Mouse (Mus musculus): ENCODE measurements at regions not wholly inside any gene's neighbourhood (a gene's known extent, or its start where the extent isn't known, plus 50 kb on each side); places are given as distances from the start of the nearest gene placed in this dataset.
A peak's percentile ranks its signal among the peaks of the same experiment; 100 is the strongest.

DNA sequence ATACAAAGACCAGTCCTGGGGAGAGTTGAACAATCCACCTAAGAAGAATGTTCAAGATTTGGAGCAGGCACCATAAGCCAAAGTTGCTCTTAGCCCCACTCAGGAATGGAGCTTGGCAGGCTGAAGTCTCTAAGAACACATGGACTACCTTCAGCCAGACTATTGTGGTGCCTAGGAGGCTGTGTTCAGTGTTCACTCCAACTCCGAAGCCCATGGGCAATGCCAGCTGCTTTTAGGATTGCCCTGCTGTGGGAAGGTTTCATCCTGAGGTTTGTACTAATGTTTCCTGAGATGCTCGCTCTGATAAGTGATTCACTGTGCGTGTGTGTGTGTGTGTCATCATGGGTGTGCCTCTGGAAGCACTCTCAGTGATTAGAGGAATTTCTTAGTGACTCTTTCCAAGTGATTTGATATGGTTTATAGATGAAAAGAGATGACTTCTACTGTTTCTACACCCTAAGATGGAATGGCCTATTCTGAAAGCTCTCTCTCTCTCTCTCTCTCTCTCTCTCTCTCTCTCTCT is 220.1 kb downstream of the Ktn1 start:
- no peaks in the 10 kb centered on the region for H3K27me3 ChIP-seq (ENCODE audit: control insufficient read depth, insufficient read depth, low read depth, low read length)
- H3K4me2 ChIP-seq (ENCODE audit: low read length) = no peak overlapping the region
- WGBS = 90% methylated on average over 3 of the region's 3 CpGs
- H3K9me3 ChIP-seq (replicated peaks; ENCODE audit: control insufficient read depth, low read length, poor library complexity, severe bottlenecking) = no peaks in the 10 kb centered on the region
- H3K36me3 ChIP-seq (ENCODE audit: control insufficient read depth, insufficient read depth, low read length) = no peaks in the 10 kb centered on the region
- ATAC-seq = no peak
- no peak overlapping the region for H3K4me3 ChIP-seq (ENCODE audit: low read depth, low read length)
- no peaks in the 10 kb centered on the region for H3K4me1 ChIP-seq (ENCODE audit: control insufficient read depth, insufficient read depth, low read length)
- H3K9ac ChIP-seq (ENCODE audit: low read depth, low read length) = no peak overlapping the region
- no peak overlapping the region for H3K27ac ChIP-seq (ENCODE audit: low read length)

DNA sequence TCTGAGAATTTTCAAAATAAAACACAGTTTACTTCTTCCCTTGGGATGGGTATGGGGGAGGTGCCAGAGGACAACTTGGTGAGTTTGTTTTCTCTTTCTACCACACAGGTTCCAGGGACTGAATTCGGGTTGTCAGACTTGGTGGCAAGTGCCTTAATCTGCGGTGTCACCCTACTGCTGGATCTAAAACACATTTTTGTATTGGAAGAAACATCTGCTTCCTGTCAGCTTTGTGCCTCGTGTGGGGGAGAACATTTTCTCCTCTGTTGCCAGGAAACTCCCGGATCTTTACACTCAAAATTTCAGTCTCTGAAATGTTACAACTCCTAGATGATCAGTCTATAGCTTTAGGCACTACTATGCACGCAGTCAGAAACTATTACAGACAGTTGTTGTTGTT is 228.3 kb downstream of the Ktn1 start:
- Histone ChIP-seq H3K27me3 (ENCODE audit: control insufficient read depth, insufficient read depth, low read depth, low read length) (no peaks in the 10 kb centered on the region), H3K4me3 (ENCODE audit: low read depth, low read length) (no peak overlapping the region), H3K4me2 (ENCODE audit: low read length) (no peak overlapping the region), H3K9ac (ENCODE audit: low read depth, low read length) (no peak overlapping the region), H3K9me3 (replicated peaks; ENCODE audit: control insufficient read depth, low read length, poor library complexity, severe bottlenecking) (no peaks in the 10 kb centered on the region), H3K27ac (ENCODE audit: low read length) (no peak overlapping the region), H3K4me1 (ENCODE audit: control insufficient read depth, insufficient read depth, low read length) (no peaks in the 10 kb centered on the region), H3K36me3 (ENCODE audit: control insufficient read depth, insufficient read depth, low read length) (no peaks in the 10 kb centered on the region)
- no peak for ATAC-seq
- WGBS = 76% methylated on average over 5 of the region's 5 CpGs

DNA sequence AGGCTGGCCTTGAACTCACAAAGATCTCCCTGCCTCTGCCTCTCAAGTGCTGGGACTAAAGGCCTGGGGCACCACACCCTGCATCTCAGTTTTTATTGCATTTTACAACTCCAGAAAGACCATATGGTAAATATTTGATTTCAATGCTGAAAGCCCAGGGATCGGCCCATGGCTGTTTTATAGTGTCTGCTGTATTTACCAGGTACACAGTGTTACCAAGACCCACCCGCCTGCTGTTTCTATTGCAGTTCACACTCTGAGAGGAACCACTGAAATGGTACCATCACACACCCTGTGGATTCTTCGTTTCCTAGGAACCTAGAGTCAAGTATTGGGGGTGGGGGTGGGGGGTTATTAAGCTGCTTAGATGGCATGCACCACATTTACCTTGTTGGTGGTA is 228.9 kb downstream of the Ktn1 start:
- Histone ChIP-seq H3K9me3 (replicated peaks; ENCODE audit: control insufficient read depth, low read length, poor library complexity, severe bottlenecking) (no peaks in the 10 kb centered on the region), H3K27ac (ENCODE audit: low read length) (no peak overlapping the region), H3K27me3 (ENCODE audit: control insufficient read depth, insufficient read depth, low read depth, low read length) (no peaks in the 10 kb centered on the region), H3K9ac (ENCODE audit: low read depth, low read length) (no peak overlapping the region), H3K4me2 (ENCODE audit: low read length) (no peak overlapping the region), H3K4me3 (ENCODE audit: low read depth, low read length) (no peak overlapping the region), H3K4me1 (ENCODE audit: control insufficient read depth, insufficient read depth, low read length) (no peaks in the 10 kb centered on the region), H3K36me3 (ENCODE audit: control insufficient read depth, insufficient read depth, low read length) (no peaks in the 10 kb centered on the region)
- WGBS = 90% methylated on average over 3 of the region's 3 CpGs
- no peak for ATAC-seq

DNA sequence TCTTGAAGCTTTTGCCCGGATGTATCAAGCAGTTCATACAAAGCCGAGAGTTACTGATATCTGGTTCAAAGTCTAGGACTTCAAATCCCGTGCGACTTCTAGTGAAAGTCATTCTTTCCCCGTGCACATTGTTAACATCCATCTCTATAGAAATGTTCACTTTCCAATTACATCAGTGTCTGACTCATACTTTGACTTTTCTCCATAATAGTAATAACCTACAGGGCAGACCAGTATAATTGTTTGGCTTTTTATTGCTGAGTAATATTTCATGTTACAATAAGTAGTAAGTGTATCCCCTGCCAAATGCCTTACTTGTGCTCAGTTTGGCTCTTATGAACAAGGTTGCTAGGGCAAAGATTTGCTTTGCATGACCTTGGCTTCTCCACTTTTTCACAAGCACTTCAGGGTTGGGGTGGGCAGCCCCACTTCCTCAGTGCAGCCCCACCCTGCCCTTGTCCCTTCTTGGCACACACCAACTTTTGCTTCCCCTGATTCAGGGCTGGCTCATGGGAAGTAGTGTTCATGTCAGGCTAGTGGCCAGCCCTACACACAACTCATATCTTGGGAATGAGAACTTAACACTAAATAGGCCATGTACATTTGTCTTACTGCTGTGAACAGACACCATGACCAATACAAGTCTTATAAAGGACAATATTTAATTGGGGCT is 229.7 kb downstream of the Ktn1 start:
- no peak overlapping the region for H3K27ac ChIP-seq (ENCODE audit: low read length)
- H3K9ac ChIP-seq (ENCODE audit: low read depth, low read length) = no peak overlapping the region
- 96% methylated on average over 5 of the region's 5 CpGs for WGBS
- no peak overlapping the region for H3K4me2 ChIP-seq (ENCODE audit: low read length)
- H3K4me3 ChIP-seq (ENCODE audit: low read depth, low read length) = no peak overlapping the region
- ATAC-seq = no peak
- H3K4me1 ChIP-seq (ENCODE audit: control insufficient read depth, insufficient read depth, low read length) = no peaks in the 10 kb centered on the region
- no peaks in the 10 kb centered on the region for H3K27me3 ChIP-seq (ENCODE audit: control insufficient read depth, insufficient read depth, low read depth, low read length)
- no peaks in the 10 kb centered on the region for H3K36me3 ChIP-seq (ENCODE audit: control insufficient read depth, insufficient read depth, low read length)
- no peaks in the 10 kb centered on the region for H3K9me3 ChIP-seq (replicated peaks; ENCODE audit: control insufficient read depth, low read length, poor library complexity, severe bottlenecking)

DNA sequence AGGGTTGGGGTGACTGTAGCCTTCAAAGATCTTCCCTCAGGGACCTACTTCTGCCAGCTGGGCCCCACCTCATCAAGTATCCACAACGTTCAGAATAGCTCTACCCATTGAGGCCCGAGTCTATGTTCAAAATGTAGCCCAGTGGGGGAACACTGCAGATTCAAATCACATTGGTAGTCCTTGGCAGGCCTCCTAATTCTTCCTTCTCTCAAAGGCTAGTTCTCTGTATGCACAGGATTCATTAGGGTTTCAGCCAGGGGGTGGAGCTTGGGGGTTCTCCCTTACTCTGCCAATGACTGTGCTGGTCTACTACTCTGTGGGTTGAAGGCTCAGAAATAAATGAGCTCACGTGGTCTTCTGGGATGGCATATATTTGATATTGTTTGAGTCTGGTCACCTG is 235.3 kb upstream of the Peli2 start:
- no peak overlapping the region for H3K27ac ChIP-seq (ENCODE audit: low read length)
- H3K4me3 ChIP-seq (ENCODE audit: low read depth, low read length) = no peak overlapping the region
- no peaks in the 10 kb centered on the region for H3K4me1 ChIP-seq (ENCODE audit: control insufficient read depth, insufficient read depth, low read length)
- no peaks in the 10 kb centered on the region for H3K36me3 ChIP-seq (ENCODE audit: control insufficient read depth, insufficient read depth, low read length)
- no peaks in the 10 kb centered on the region for H3K27me3 ChIP-seq (ENCODE audit: control insufficient read depth, insufficient read depth, low read depth, low read length)
- WGBS = 73% methylated on average over 3 of the region's 3 CpGs
- no peak for ATAC-seq
- H3K4me2 ChIP-seq (ENCODE audit: low read length) = no peak overlapping the region
- H3K9me3 ChIP-seq (replicated peaks; ENCODE audit: control insufficient read depth, low read length, poor library complexity, severe bottlenecking) = no peaks in the 10 kb centered on the region
- no peak overlapping the region for H3K9ac ChIP-seq (ENCODE audit: low read depth, low read length)

DNA sequence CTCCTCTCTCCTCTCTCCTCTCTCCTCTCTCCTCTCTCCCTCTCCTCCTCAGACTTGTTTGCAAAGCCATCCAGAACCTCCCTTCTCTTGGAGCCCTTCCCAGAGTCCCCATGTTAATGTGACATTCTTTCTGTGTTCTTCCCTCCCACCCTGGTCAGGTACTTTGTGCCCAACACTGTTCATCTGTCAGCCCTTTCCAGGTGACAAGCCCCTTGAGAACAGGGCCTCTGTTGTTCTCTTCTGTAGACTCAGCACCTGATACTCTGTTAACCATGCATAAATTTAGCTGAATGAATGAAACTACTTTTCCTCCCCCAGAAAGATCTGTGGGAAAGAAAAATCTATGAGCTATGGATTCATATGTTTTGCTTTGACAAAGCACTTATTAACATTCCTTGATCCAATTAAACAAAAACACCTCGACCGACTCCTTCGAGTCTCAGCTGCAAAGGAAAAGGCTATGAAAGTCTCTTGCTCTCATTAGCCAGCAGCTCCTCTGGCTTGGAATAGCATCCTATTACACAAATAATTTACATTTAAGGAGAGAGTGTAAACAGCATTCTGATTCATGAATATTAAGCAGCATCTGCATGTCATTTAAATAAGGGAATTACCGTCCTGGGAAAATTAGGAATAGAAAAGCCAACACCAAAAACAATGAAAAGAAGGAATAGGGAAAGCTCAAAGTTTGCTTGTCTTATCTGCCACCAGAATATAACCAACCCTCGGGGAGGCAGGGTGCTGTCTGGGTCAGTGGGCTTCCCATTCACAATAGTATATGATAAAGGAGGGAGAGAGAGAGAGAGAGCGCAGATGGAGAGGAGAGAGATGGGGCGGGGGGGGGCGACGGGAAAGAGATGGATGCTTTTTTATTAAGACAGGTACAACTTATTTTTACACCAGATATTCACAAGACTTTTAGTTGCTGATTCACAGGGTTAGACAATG is 230.1 kb upstream of the Peli2 start:
- Histone ChIP-seq H3K36me3 (ENCODE audit: control insufficient read depth, insufficient read depth, low read length) (no peaks in the 10 kb centered on the region), H3K4me2 (ENCODE audit: low read length) (no peak overlapping the region), H3K4me3 (ENCODE audit: low read depth, low read length) (no peak overlapping the region), H3K4me1 (ENCODE audit: control insufficient read depth, insufficient read depth, low read length) (no peaks in the 10 kb centered on the region), H3K27me3 (ENCODE audit: control insufficient read depth, insufficient read depth, low read depth, low read length) (no peaks in the 10 kb centered on the region), H3K9ac (ENCODE audit: low read depth, low read length) (no peak overlapping the region), H3K9me3 (replicated peaks; ENCODE audit: control insufficient read depth, low read length, poor library complexity, severe bottlenecking) (no peaks in the 10 kb centered on the region), H3K27ac (ENCODE audit: low read length) (no peak overlapping the region)
- whole genome bisulfite sequencing = 56% methylated on average over 9 of the region's 9 CpGs
- no peak for ATAC-seq

DNA sequence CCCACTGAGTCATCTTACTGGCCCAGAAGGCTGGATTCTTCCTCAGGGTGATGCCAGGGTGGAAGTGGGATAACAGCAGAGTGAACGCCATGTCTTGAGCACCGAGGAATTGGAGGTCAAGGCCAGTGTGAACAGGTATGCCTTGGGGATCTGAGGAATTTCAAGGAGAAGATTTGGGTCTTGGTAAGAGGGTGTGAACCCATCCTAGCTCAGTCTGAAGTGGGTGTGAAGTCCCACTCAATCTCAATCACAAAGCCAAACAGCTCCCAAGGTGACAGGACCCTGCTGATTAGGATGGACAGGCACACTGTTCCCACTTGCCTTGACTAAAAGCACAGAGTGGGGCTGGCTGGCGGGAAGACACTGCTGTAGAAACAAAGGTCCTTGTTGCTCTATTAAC is 224.0 kb upstream of the Peli2 start:
- WGBS = 97% methylated on average over 3 of the region's 3 CpGs
- Histone ChIP-seq H3K27ac (ENCODE audit: low read length) (no peak overlapping the region), H3K9me3 (replicated peaks; ENCODE audit: control insufficient read depth, low read length, poor library complexity, severe bottlenecking) (no peaks in the 10 kb centered on the region), H3K27me3 (ENCODE audit: control insufficient read depth, insufficient read depth, low read depth, low read length) (no peaks in the 10 kb centered on the region), H3K4me1 (ENCODE audit: control insufficient read depth, insufficient read depth, low read length) (no peaks in the 10 kb centered on the region), H3K36me3 (ENCODE audit: control insufficient read depth, insufficient read depth, low read length) (no peaks in the 10 kb centered on the region), H3K4me2 (ENCODE audit: low read length) (no peak overlapping the region), H3K9ac (ENCODE audit: low read depth, low read length) (no peak overlapping the region), H3K4me3 (ENCODE audit: low read depth, low read length) (no peak overlapping the region)
- ATAC-seq = no peak

DNA sequence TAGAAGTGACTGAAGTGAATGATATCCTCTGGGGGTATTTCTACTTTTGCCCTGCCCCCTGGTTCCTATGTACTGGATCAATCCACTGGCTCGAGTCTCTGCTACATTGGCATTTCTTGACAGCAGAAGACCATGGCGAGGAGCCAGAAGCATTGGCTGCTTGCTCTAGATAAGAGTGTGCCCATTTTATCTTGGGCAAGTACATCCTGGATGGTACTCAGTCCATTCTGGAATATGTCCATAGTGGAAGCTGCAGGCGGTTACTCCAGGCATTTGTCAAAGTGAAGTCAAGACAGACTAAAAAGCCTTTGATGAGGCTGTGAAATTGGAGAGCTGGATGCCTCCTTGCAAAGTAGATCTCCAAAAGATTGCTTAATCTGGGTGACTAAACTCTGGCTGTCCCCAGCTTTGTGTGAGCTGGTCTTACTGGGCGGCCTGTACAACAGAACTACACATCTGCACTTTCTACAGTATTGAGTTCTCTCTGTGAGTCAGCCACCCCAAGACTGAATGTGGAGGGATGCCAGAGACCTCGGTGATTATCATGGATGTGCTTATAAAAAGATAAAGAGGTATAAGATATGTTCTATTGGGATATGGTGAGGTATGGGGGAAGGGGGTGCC is 222.6 kb upstream of the Peli2 start:
- Histone ChIP-seq H3K27me3 (ENCODE audit: control insufficient read depth, insufficient read depth, low read depth, low read length) (no peaks in the 10 kb centered on the region), H3K4me3 (ENCODE audit: low read depth, low read length) (no peak overlapping the region), H3K36me3 (ENCODE audit: control insufficient read depth, insufficient read depth, low read length) (no peaks in the 10 kb centered on the region), H3K4me2 (ENCODE audit: low read length) (no peak overlapping the region), H3K27ac (ENCODE audit: low read length) (no peak overlapping the region), H3K9me3 (replicated peaks; ENCODE audit: control insufficient read depth, low read length, poor library complexity, severe bottlenecking) (no peaks in the 10 kb centered on the region), H3K9ac (ENCODE audit: low read depth, low read length) (no peak overlapping the region), H3K4me1 (ENCODE audit: control insufficient read depth, insufficient read depth, low read length) (no peaks in the 10 kb centered on the region)
- 79% methylated on average over 5 of the region's 5 CpGs for WGBS
- no peak for ATAC-seq

DNA sequence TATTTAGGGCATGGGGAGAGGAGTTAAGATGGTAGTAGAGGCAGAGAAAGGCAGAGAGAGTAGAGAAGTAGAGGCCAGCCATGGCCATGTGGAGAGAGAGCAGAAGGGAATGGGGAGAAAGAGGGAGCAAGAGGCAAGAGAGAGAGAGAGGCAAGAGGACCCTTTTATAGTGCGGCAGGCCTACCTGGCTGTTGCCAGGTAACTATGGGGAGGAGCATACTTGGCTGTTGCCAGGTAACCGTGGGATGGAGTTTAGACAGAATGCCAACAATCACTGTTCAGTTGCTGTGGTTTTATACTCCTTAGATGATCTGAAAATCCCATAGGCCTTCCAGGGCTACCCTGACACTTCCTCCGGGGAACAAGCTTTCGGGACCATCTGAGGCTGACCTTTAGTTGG is 222.0 kb upstream of the Peli2 start:
- WGBS = 86% methylated on average over 4 of the region's 4 CpGs
- Histone ChIP-seq H3K4me2 (ENCODE audit: low read length) (no peak overlapping the region), H3K9me3 (replicated peaks; ENCODE audit: control insufficient read depth, low read length, poor library complexity, severe bottlenecking) (no peaks in the 10 kb centered on the region), H3K9ac (ENCODE audit: low read depth, low read length) (no peak overlapping the region), H3K27ac (ENCODE audit: low read length) (no peak overlapping the region), H3K4me1 (ENCODE audit: control insufficient read depth, insufficient read depth, low read length) (no peaks in the 10 kb centered on the region), H3K27me3 (ENCODE audit: control insufficient read depth, insufficient read depth, low read depth, low read length) (no peaks in the 10 kb centered on the region), H3K36me3 (ENCODE audit: control insufficient read depth, insufficient read depth, low read length) (no peaks in the 10 kb centered on the region), H3K4me3 (ENCODE audit: low read depth, low read length) (no peak overlapping the region)
- ATAC-seq = peak; percentile 73; the same call in 1 of the 2 replicates

Measured in midbrain, embryonic 16.5 days (tissue).